Mouse (Mus musculus) regulatory T cell (primary cell): ENCODE measurements around the gene Mfsd2b.
"Not testable (repeated sequence)": the region's sequence is repeated elsewhere in the genome, so short reads cannot be mapped to it uniquely, and the experiment has no call there.

ENCODE experiments used
- in situ Hi-C: fragments of 300-600 bp; cut with MboI, MseI; formaldehyde crosslinking; loops from one replicate; pipeline ENCODE4 v1.15.1; 2025; ENCODE audit warnings: high pct_unique_total_duplicates

Gene Mfsd2b

DNA sequence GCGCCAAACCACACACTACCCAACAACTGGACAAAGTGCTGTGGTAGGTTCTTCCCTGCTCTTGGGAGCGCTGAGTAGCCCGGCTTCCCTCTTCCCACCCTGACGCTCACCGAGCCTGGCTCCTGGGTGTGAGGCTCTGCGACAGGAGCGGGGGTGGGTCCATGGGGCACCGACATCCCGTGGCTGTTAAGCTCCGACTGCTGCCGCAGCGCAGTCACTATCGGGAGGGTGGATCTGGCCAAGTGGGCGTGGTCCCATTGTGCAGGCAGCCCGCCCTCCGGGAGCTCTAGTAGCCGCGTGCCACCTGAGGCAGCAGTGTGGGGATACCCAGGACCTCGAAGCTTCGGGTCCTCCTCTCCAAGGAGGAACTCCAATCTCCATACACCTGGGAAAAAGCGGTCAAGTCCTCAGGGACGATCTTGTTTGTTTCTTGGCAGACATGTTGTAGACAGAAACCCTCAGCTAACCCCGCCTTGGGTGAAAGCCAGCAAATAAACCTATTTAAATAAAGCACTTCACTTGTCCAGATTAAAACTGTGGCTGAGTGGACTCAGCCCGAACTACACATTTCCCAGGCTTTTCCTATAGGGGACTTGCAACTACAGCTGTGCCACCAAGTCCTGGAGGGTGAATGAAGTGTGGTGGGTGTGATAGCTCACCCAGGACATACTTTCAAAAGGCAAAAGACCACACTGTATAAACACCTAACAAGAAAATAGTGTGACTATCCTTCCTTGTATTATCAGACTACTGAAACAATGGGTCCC is at the start of gene Mfsd2b:
Gene Mfsd2b (minus strand): TSS at position 199 of the 767 bp plus-strand sequence.
- in situ Hi-C loops, result no loop called here

DNA sequence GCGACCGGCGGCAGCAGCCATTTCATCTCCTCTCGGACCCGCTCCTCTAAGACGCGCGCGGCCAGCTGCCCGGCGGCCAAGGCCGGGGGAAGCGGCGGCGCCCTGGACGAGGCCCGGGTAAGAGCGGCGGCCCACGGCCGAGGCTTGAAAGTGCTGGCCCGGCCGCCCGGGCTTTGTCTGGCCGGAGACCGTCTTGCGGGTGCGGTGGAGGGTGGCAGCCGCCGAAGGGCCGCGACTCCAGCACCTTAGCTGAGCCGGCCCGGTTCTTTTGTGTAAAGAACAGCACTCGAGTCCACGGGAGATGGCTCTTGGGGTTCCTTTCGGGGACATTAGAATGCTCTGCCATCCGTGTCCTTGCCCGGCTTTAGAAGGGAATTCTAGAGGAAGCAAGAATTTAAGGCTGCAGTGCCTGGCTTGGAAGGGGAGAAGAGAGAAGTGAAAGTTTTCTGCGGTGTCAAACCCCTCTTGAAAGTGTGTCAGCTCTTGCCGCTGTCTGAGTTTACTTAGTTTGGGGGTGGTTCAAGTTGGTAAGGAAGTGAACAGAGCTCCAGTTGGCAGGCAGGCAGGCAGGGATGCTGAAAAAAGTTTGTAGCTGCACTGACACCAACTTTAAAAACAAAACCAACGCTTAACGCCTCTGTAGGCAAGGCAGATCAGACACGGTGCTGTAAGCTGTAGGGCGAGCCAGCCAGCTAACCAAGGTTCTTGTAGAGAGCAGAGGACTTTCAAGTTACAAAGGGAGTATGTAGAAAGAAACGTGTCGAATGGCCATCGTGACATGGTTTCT is 43.8 kb upstream of the Mfsd2b start:
- in situ Hi-C loops, result no loop called here

DNA sequence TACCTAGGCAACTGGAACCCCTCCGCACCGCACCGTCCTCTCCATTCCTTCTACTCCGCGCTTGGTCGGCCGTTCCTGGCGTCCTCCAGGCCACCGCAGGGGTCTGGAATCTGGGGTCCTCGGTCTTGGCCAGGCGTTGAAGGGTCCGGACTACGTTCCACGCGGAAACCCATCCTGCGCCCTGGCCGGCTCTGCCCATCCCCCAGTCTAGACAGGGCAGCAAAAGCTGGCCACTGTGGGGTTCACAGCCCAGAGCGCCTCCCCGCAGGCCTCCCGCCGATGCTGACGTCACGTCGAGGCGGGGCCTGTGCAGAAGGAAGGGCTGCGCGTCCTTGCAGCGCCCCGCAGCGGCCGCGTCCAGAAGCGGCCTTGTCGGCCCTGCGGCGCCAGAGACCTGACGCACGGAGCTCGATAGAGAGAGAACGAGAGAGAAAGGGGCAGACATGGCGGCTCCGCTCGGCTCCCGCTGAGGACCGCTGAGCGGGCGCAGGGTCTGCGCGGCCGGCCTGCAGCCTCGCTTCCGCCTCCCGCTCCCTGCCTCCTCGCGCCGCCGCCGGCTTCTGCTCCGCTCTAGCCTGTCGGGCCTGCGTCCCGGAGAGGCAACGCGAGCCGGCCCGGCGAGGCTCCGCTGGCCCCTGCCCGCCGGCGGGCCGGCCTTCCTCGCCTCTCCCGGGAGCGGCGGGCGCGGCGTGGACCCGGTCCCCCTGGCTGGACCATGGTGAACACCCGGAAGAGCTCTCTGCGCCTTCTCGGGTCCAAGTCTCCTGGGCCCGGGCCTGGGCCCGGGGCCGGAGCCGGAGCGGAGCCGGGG is 43.0 kb upstream of the Mfsd2b start, which contains the start of gene Atad2b:
Gene Atad2b (plus strand): TSS at position 360 of the 811 bp plus-strand sequence.
- in situ Hi-C loops, result no loop called here

DNA sequence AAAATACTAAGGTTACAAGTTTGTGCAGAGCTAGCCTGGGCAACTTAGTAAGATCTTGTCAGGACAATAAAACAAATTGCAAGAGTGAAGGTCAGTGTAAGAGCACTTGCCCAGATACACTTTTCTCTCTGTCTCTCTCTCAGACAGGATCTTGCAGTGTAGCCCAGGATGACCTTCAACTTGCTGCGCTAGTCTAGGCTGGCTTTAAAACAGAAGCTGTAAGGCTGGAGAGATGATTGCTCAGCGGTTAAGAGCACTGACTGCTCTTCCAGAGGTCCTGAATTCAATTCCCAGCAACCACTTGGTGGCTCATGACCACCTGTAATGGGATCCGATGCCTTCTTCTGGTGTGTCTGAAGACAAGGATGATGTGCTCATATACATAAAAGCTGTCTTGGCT is 40.8 kb upstream of the Mfsd2b start:
- in situ Hi-C loops, result loop anchor here (5.0 kb wide), 1 partner anchor 78 kb away; no protein-coding TSS in a partner anchor

DNA sequence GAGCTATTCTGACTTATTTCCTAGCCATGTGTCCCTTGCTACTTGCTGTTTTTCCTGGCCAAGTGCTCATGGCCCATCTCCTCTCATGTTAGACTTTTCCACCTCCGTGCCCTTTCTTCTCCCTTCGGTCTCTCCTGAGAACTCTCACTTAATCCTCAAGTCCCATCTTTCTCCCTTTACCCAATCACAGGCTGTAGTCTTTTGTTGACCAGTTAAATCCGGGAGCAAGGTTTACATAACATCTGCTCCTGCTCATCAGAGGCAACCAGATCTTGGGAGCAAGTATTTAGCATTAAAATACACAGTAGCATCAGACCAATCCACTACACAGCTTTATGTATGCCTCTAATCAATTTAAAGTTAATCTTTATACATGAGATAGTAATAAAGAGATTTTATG is 40.3 kb upstream of the Mfsd2b start:
- in situ Hi-C loops, result loop anchor here (5.0 kb wide), 1 partner anchor 77 kb away; no protein-coding TSS in a partner anchor

DNA sequence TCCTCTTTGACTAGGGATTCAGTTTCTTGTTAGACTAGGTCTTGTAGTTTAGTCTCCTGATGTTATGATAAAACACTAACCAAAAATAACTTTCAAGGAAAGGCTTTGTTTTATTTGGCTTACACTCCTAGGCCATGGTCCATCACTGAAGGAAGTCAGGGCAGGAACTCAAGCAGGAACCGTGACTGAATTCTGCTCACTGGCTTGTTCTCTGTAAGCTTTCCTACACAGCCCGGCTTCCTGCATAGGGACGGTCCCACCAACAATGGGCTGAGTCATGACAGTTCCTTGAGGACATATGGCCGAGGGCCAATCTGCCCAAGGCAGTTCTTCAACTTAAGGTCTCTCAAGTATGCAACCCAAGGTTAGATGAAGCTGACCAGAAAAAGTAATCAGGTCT is 37.6 kb upstream of the Mfsd2b start:
- in situ Hi-C loops, result loop anchor here (5.0 kb wide), 1 partner anchor 74 kb away; no protein-coding TSS in a partner anchor

DNA sequence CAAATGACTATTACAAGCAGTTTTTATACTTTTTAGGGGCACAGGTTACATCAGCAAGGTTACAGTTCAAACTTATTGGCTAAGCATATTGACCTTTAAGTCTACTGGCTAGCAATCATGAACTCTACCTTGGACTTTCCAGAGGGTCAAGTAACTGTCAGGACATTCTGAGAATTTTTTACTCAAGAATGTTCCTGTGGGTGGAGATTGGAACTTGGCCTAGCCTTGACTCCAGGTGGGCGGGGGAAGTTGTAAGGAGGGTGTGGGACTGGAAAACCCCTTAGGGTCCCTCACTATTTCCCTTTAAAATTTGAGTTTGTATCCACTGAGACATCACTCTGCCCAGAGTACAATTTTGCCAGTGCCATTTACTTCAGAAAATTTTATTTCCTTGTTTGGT is 36.3 kb upstream of the Mfsd2b start:
- in situ Hi-C loops, result loop anchor here (5.0 kb wide), 1 partner anchor 73 kb away; no protein-coding TSS in a partner anchor

DNA sequence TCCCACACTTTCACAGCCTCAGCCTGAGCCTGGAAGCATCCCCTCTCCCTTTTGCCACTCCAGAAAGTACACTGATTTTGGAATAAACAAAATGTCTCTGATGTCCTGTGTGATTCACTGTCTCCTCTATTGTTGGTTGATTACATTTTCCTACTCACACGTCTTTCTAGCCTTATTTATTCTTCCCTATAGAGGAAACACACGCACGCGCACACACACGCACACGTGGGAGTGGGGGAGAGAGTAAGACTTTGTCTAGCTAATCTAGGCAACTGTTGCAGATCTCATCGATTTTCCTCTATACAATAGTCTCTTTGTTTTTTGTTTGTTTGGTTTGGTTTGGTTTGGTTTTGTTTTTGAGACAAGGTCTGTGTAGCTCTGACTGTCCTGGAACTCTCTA is 34.2 kb upstream of the Mfsd2b start:
- in situ Hi-C loops, result loop anchor here (10.0 kb wide), 1 partner anchor 1484 kb away; the partner anchor contains the start of gene Asxl2

DNA sequence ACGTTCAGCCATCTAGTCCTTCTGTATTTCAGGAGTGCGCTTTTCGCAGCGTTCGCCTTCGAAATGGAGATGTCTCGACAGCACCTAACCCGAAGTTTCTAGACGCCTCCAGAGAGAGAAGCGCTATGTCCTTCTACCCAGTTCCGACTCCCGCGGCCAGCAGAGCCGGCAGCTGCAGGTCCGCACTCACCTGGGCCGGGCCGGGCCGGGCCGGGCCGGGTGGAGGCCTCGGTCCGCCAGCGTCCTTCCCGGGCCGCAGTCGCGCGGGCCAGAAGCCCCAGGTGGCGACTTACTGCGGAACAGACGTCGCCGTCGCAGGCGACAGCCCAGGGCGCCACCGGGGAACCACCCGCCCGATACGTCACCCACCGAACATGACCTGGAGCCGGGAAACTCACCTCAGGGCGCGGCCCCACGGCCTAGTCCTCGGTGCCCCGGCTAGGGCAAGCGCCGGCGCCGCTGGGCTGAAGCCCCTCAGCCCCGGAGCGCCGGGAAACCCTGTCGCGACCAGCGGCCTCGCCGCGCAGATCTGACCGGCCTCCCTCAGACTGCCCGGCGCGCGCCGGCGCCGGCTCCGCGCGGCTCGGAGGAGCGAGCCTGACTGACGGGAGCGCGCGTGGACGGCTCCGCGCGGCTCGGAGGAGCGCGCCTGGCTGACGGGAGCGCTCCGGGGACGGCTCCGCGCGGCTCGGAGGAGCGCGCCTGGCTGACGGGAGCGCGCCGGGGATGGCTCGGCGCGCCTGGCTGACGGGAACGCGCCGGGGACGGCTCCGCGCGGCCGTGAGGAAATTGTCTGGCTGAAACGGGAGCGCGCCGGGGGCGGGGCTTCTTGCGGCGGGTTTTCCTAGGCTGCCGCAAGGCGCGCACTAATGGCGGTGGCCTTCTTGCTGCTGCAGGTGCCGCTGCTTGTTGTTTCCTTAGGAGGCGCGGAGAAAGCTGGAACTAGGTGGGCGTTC is 33.1 kb upstream of the Mfsd2b start, which contains the start of gene Ubxn2a:
Gene Ubxn2a (minus strand): TSS at position 755 of the 956 bp plus-strand sequence.
- in situ Hi-C loops, result loop anchor here (10.0 kb wide), 1 partner anchor 1482 kb away; the partner anchor contains the start of gene Asxl2

DNA sequence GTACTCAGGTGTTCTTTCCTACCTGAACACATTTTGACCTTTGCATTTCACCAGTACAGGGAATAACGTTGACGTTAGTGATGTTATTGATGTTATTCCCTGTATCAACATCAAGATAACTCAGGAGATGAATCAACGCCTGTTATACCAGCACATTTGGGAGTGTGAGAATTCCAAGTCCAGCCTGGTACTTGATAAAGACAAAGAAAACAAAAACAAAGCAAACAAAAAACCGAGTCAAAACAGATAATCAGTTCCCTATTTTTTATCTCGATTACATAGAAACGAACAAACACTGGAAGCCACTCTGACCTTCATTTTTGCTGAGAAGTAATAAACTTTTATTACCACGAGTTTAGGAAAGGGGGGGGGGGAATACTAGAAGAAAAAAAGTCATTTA is 32.3 kb upstream of the Mfsd2b start:
- in situ Hi-C loops, result loop anchor here (10.0 kb wide), 1 partner anchor 1482 kb away; the partner anchor contains the start of gene Asxl2

DNA sequence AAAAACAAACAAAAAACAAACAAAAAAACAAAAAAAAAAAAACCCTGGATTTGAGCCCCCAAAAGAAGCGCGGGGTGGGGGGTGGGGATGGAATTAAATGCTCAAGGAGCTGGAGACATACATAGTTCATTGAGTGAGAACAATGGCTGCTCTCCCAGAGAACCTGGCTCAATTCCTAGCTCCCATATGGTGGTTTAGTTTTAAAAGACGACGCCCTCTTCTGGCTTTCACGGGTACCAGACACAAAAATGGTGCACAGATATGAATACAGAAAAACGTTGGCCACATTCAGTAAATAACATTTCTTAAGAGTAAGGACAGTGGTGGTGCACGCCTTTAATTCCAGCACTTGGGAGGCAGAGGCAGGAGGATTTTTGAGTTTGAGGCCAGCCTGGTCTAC is 31.8 kb upstream of the Mfsd2b start:
- in situ Hi-C loops, result loop anchor here (10.0 kb wide), 1 partner anchor 1481 kb away; the partner anchor contains the start of gene Asxl2

DNA sequence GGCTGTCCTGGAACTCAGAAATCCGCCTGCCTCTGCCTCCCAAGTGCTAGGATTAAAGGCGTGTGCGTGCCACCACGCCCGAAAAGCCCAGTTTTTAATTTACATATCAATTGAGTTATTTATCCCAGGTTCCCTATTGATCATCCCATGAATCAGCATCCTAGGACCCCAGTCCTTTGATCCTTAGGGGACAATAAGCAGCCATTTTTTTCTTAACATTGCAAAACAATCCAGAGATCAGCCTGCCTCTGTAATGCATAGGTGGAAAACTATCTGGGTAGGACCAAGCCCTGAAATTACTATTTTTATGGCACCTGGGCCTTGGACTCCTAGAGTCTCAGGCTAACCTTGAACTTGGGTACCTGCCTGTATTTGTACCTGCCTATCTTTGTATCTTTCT is 23.9 kb upstream of the Mfsd2b start:
- in situ Hi-C loops, result no loop called here

DNA sequence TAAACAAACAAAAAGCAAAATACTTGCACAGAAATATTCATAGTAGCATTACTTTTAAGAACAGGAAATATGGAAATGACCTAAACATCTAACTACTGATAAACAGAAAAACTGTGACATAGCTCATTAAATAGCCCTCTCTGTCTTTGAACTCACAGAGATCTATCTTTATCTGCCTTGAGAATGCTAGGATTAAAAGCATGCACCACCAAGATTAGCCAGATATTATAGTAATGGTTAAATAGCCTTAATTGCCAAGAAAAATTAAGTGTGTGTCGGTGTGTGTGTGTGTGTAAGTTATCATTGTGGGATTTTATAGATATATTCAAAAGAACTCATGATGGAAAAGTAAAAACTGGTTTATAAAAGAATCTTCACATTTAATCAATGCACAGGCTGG is 15.7 kb upstream of the Mfsd2b start:
- in situ Hi-C loops, result no loop called here

DNA sequence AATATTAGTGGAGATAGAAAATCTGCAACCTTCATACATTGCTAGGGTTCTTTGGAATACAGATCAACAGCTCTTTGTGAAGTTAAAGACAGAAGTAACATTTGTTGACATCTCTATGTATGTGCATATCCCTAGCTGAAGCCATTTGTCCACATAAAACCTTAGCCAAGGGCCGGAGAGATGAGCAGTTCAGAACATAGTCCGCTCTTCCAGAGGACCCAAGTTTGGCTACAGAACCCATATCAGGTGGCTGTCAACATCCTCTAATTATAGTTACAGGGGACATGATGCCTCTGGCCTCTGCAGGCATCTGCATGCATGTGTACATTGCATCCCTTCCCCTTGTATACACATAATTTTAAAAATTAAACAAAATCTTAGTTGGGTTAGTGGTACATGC is 15.1 kb upstream of the Mfsd2b start:
- in situ Hi-C loops, result no loop called here

DNA sequence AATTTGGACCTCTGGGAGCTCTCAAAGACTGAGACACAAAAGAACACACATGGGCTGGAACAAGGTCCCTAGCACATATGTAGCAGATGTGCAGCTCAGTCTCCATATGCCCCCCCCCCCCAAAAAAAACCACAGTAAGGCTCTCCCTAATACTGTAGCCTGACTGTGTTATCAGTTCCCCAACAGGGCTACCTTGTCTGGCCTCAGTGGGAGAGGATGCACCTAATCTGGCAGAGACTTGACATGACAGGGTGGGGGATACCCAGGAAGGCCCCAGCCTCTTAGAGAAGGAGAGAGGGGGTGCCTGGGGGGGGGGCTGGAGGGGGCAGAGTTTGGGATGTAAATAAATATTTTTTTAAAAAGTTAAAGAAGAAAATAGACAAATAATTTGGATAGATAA is 14.6 kb upstream of the Mfsd2b start:
- in situ Hi-C loops, result no loop called here

DNA sequence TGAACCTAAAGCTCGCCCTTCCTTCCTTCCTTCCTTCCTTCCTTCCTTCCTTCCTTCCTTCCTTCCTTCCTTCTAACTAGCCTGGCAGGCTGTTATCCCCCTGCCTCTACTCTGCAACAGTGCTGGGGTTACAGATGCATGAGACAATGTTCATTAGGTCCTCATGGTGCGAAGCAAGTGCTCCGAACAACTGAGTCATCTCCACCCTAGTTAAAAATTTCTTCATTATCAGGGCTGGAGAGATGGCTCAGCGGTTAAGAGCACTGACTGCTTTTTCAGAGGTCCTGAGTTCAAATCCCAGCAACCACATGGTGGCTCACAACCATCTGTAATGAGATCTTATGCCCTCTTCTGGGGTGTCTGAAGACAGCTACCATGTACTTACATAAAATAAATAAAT is 12.4 kb upstream of the Mfsd2b start:
- in situ Hi-C loops, result not testable (repeated sequence)

DNA sequence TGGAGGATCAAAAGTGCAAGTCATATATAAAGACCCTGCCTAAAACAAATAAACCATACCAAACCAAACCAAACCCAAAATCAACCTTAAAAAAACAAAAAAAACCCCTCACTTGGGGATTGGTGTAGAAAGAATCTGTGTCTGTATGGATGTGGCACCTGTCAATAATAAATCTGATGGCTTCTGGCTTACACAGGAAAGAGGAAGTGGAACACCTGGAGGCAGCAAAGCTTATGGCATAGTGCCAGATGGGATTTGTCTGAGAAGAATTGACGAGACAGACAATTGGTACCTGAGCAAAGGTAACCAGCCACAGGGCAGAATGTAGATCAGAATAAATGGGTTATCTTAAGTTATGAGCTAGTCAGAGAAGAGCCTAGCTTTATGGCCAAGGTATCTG is 10.9 kb upstream of the Mfsd2b start:
- in situ Hi-C loops, result no loop called here

DNA sequence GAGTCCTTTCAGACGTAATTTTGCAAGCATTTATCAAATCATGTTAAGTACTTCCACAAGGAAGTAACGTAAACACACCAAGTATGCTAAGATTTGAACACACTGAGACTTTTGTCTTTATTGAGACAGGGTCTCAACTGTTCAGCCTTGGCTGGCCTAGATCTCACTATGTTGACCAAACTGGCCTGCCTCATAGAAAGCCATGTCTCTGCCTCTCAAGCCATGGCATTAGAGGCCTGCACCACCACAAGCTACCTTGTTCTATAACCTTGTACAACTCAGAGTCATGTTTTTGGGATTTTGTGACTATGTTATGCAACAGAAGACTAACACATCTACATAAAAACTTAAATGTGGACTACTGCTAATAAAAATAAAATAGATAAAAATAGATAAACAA is 7.9 kb upstream of the Mfsd2b start:
- in situ Hi-C loops, result no loop called here

DNA sequence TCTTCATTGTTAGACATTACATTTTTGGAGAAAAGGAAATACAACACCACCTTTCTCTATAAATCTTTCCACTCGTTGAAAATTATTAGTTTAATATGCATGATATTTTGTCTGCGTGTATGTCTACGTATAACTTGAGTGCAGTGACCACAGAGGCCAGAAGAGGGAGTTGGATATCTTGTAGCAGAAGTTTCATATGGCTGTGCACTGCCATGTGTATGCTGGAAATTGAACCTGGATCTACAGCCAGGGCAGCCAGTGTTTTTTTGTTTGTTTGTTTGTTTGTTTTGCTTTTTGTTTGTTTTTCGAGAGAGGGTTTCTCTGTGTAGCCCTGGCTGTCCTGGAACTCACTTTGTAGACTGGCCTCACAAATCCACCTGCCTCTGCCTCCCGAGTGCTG is 4.9 kb upstream of the Mfsd2b start:
- in situ Hi-C loops, result no loop called here

DNA sequence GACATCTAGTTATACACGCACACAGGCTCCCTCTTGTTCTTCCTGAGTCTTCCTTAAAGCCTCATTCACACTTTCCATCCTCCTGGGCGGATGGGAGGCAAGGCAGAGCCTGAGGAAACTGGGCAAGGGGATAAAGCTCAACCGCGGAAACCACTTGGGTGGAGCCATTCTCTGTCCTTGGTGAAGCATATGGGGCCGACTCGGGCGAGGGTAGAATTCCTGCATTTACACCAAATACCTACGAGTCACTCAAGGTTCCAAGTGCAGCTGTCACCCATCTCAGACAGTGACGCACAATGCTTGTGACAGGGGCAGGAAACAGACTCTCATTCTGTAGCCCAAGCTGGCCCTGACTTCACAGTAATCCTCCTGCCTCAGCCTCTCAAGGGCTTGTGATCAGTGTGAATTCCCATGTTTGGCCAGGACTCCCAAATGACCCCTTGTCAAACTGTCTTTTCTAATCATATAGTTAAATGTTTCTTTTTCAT is 4.2 kb upstream of the Mfsd2b start:
- in situ Hi-C loops, result no loop called here
